Mouse (Mus musculus) liver, embryonic 14.5 days (tissue): ENCODE measurements around the gene Ccdc24. TPM values are rescaled to one million over a fixed set of nuclear protein-coding genes. Genes with fewer than 3 reads are reported as not detected.

Experiments
- ATAC-seq: fragments of 200-750 bp; cut with Nextera tagmentation; 2 replicates; pipeline ENCODE4 v1.8.0; 2017; ENCODE audit warnings: moderate number of reproducible peaks, mild to moderate bottlenecking, moderate library complexity; ENCODE audit not compliant: insufficient read depth
- DNase-seq, 3 experiments: peaks; one replicate each; pipeline ENCODE4 v3.0.0-alpha.2; 2012 to 2013; ENCODE audit warnings: low read depth in 3 of 3, low spot score in 3 of 3
- H3K27ac ChIP-seq: fragments of 300-500 bp; sonication (generic); 2 replicates; pipeline ENCODE4 v1.5.1; 2014; ENCODE audit warnings: moderate library complexity, mild to moderate bottlenecking, control low read depth, inconsistent platforms
- H3K27me3 ChIP-seq: fragments of 300-500 bp; sonication (generic); 2 replicates; pipeline ENCODE4 v1.6.1; 2014; ENCODE audit warnings: mild to moderate bottlenecking, low read length, moderate library complexity; ENCODE audit not compliant: control insufficient read depth, insufficient read depth
- H3K36me3 ChIP-seq: fragments of 300-500 bp; sonication (generic); replicated peaks from 2 replicates; pipeline ENCODE4 v1.6.1; 2014; ENCODE audit warnings: low read depth; ENCODE audit not compliant: control insufficient read depth, insufficient read depth
- H3K4me1 ChIP-seq, 2 experiments: fragments of 200-500 bp in 1 of 2; fragments of 300-500 bp in 1 of 2; sonication (generic) in 1 of 2; replicated peaks; 2 replicates each; pipeline ENCODE4 v1.6.1; 2012 to 2014; ENCODE audit warnings: antibody characterized with exemption in 1 of 2, inconsistent platforms in 1 of 2, low read length in 1 of 2; ENCODE audit not compliant: control insufficient read depth in 2 of 2, insufficient read depth in 2 of 2
- H3K4me2 ChIP-seq: fragments of 300-500 bp; sonication (generic); 2 replicates; pipeline ENCODE4 v1.6.1; 2014; ENCODE audit warnings: low read depth, mild to moderate bottlenecking, control low read depth, moderate library complexity
- H3K4me3 ChIP-seq, 2 experiments: fragments of 200-500 bp in 1 of 2; fragments of 300-500 bp in 1 of 2; sonication (generic) in 1 of 2; 2 replicates each; pipeline ENCODE4 v1.5.1; 2012 to 2014; ENCODE audit warnings: low read depth in 2 of 2, low read length in 2 of 2, mild to moderate bottlenecking in 2 of 2, control low read depth in 1 of 2, inconsistent platforms in 1 of 2, moderate library complexity in 1 of 2; ENCODE audit not compliant: insufficient read depth in 1 of 2
- H3K9ac ChIP-seq: fragments of 300-500 bp; sonication (generic); replicated peaks from 2 replicates; pipeline ENCODE4 v1.6.1; 2014; ENCODE audit warnings: mild to moderate bottlenecking, control low read depth, moderate library complexity
- H3K9me3 ChIP-seq: fragments of 300-500 bp; sonication (generic); 2 replicates; pipeline ENCODE4 v1.6.1; 2016; ENCODE audit warnings: low read length, mixed read lengths; ENCODE audit not compliant: control insufficient read depth
- CTCF ChIP-seq: IDR thresholded peaks from 2 replicates; pipeline ENCODE4 v1.5.1; 2016; ENCODE audit warnings: antibody characterized with exemption, low read depth, control low read depth
- EP300 ChIP-seq: IDR thresholded peaks from 2 replicates; pipeline ENCODE4 v1.6.1; 2016; ENCODE audit warnings: antibody characterized with exemption, low read depth
- WGBS: fragments of 180-500 bp; shearing (Covaris S2); extraction: QIAGEN DNeasy Blood & Tissue Kit; methylation state at CpG from one replicate; pipeline ENCODE4 v1.1.7; 2014; ENCODE audit not compliant: insufficient replicate concordance; 5-methylcytosine and 5-hydroxymethylcytosine counted together
- polyA plus RNA-seq, 2 experiments: library from polyadenylated mRNA; depleted of rRNA in 1 of 2; stranded (reverse) in 1 of 2; unstranded in 1 of 2; fragments of >200 nt; fragmentation: Nextera tagmentation in 1 of 2; extraction: Ambion mirVana in 1 of 2; gene quantifications; 2 replicates each; pipeline versions ENCODE4 v1.2.1 to v1.2.3; 2012 to 2014

The Ccdc24 gene
- polyA plus RNA-seq, 2 experiments: 0.57 to 0.63 TPM

DNA sequence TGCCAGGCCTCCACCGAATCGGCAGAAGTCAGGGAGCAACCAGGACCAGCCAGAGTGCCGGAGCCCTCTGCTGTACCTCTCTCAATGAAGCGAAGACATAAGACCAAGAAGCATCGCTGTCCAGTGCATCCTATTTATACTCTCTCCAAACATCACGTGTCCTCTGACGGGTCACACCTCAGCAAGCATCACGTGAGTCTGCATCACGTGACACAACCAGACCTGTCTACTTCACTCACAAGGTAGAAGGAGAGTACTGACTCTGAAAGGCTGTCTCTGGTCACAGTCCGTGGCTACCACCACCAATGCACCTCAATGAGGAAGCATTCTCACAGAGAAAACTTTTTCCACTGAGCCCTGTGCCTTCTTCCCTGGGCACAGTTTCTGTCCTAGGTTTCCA lies 54.3 kb downstream of the Ccdc24 start:
- ATAC-seq: no peak

GRCm38 (mm10) chr4:117816776-117817175 lies 55.6 kb downstream of the Ccdc24 start:
- Histone ChIP-seq H3K9ac (no peak overlapping the region), H3K9me3 (no peaks in the 10 kb centered on the region), H3K4me2 (no peak overlapping the region), H3K4me3 (no peak overlapping the region), H3K27me3 (no peaks in the 10 kb centered on the region), H3K4me1 (no peaks in the 10 kb centered on the region), H3K36me3 (no peaks in the 10 kb centered on the region), H3K27ac (no peak overlapping the region)
- ATAC-seq (no peak), DNase-seq (no peak)
- 60% methylated on average over 5 of the region's 5 CpGs for WGBS
- no peak for TF ChIP-seq EP300
- TF ChIP-seq CTCF: no peak

More for the DNA sequence above, 54.3 kb downstream of the Ccdc24 start:
- Histone ChIP-seq H3K9me3 (no peaks in the 10 kb centered on the region), H3K27ac (no peak overlapping the region), H3K36me3 (no peaks in the 10 kb centered on the region), H3K4me1 (no peaks in the 10 kb centered on the region), H3K9ac (no peak overlapping the region), H3K4me3 (no peak overlapping the region), H3K27me3 (peaks cover 2% of the 10 kb centered on the region; the same call in 1 of the 2 replicates), H3K4me2 (no peak overlapping the region)
- no peak for DNase-seq
- TF ChIP-seq EP300 (no peak), CTCF (no peak)
- 78% methylated on average over 10 of the region's 10 CpGs for WGBS

Other genes starting within 250 kb of the Ccdc24 start
- gene Dmap1, start 190.3 kb downstream of the Ccdc24 start, polyA plus RNA-seq (2012; rRNA removed): 10.7 and 14.1 TPM in 2 replicates
- gene Dmap1, start 190.3 kb downstream of the Ccdc24 start, polyA plus RNA-seq (2014; fragmentation: Nextera tagmentation; extraction: Ambion mirVana): 19.2 and 25.4 TPM in 2 replicates
- not detected in 2 replicates for gene Gm12845, start 148.1 kb downstream of the Ccdc24 start, polyA plus RNA-seq (2012; rRNA removed)
- gene Gm12845, start 148.1 kb downstream of the Ccdc24 start, polyA plus RNA-seq (2014; fragmentation: Nextera tagmentation; extraction: Ambion mirVana): not detected in 2 replicates
- gene Klf17, start 106.9 kb downstream of the Ccdc24 start, polyA plus RNA-seq (2012; rRNA removed): not detected in 2 replicates
- not detected in 2 replicates for gene Klf17, start 106.9 kb downstream of the Ccdc24 start, polyA plus RNA-seq (2014; fragmentation: Nextera tagmentation; extraction: Ambion mirVana)
- 52.6 and 56.3 TPM in 2 replicates for gene Slc6a9, start 38.1 kb downstream of the Ccdc24 start, polyA plus RNA-seq (2012; rRNA removed)
- gene Slc6a9, start 38.1 kb downstream of the Ccdc24 start, polyA plus RNA-seq (2014; fragmentation: Nextera tagmentation; extraction: Ambion mirVana): 31.5 and 33.1 TPM in 2 replicates
- gene B4galt2, start 10.9 kb upstream of the Ccdc24 start, polyA plus RNA-seq (2012; rRNA removed): 2.1 and 2.4 TPM in 2 replicates
- 1.5 and 1.7 TPM in 2 replicates for gene B4galt2, start 10.9 kb upstream of the Ccdc24 start, polyA plus RNA-seq (2014; fragmentation: Nextera tagmentation; extraction: Ambion mirVana)
- 118 and 122 TPM in 2 replicates for gene Atp6v0b, start 14.8 kb upstream of the Ccdc24 start, polyA plus RNA-seq (2012; rRNA removed)
- 152 and 165 TPM in 2 replicates for gene Atp6v0b, start 14.8 kb upstream of the Ccdc24 start, polyA plus RNA-seq (2014; fragmentation: Nextera tagmentation; extraction: Ambion mirVana)
- 6.8 and 6.9 TPM in 2 replicates for gene Dph2, start 19.5 kb upstream of the Ccdc24 start, polyA plus RNA-seq (2012; rRNA removed)
- 5.1 and 6.3 TPM in 2 replicates for gene Dph2, start 19.5 kb upstream of the Ccdc24 start, polyA plus RNA-seq (2014; fragmentation: Nextera tagmentation; extraction: Ambion mirVana)
- 15.4 and 16.8 TPM in 2 replicates for gene Ipo13, start 42.4 kb upstream of the Ccdc24 start, polyA plus RNA-seq (2012; rRNA removed)
- 14.9 and 18.2 TPM in 2 replicates for gene Ipo13, start 42.4 kb upstream of the Ccdc24 start, polyA plus RNA-seq (2014; fragmentation: Nextera tagmentation; extraction: Ambion mirVana)
- gene Artn, start 57.2 kb upstream of the Ccdc24 start, polyA plus RNA-seq (2012; rRNA removed): 0.92 and 1.3 TPM in 2 replicates
- 1.8 and 3.0 TPM in 2 replicates for gene Artn, start 57.2 kb upstream of the Ccdc24 start, polyA plus RNA-seq (2014; fragmentation: Nextera tagmentation; extraction: Ambion mirVana)